Mouse (Mus musculus): Measurements from ENCODE around the gene Fam89a.
A peak's percentile ranks its signal among the peaks of the same experiment; 100 is the strongest.

Gene Fam89a

GRCm38 (mm10) chr8:124754101-124754791 lies 2.6 kb upstream of the Fam89a start:
- no peak for DNase-seq (ENCODE audit: low spot score in 2 of 2)

GRCm38 (mm10) chr8:124752325-124752862 lies 762 bp upstream of the Fam89a start:
- DNase-seq (ENCODE audit: low spot score in 2 of 2), result no peak

- DNase-seq (ENCODE audit: low spot score in 2 of 2), result peak in 1 of 2 experiments; percentile 22
Measured at GRCm38 (mm10) chr8:124751191-124751590, 441 bp downstream of the Fam89a start.

DNA sequence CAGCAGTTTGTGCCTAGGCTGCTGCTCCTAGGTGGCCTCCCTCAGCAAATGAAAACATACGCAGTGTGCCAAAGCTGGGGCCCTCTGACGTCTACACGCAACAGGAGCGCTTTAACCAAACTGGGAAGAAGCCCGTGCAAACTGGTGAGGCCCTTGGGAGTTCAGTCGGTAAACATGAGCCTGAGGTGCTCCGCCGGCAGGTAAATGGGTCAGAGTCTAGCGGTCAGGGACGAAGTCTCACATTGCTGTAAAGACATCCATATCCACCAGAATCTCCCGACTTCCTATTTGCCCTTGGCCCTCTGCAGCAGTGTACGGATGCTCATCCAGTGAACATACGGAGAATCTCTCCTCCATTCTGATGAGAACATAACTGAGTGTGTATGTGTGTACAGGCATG lies 5.0 kb downstream of the Fam89a start:
- DNase-seq (ENCODE audit: low spot score in 2 of 2), result no peak

DNA sequence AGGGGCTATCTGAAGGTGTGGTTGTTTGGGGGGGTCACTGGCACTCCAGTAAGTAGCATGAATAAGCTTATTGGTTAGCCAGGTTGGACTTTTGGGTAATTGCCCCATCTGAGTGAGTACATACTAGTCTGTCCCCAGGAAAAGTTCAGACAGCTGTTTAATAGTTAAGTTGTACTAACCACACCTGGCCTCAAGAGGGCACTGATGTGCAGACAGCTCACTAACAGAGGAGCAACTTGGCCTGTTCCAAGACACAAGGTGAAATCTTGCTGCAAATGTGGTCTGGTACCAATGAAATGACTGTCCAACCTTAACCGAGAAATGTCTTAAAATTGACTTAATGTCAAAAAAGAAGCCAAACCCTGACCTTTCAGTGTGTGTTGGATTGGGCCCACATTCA lies 12.4 kb downstream of the Fam89a start:
- DNase-seq (ENCODE audit: low spot score in 2 of 2), result no peak

- no peak for DNase-seq (ENCODE audit: low spot score in 2 of 2)
Measured at GRCm38 (mm10) chr8:124735371-124735911, 16.2 kb downstream of the Fam89a start.

DNA sequence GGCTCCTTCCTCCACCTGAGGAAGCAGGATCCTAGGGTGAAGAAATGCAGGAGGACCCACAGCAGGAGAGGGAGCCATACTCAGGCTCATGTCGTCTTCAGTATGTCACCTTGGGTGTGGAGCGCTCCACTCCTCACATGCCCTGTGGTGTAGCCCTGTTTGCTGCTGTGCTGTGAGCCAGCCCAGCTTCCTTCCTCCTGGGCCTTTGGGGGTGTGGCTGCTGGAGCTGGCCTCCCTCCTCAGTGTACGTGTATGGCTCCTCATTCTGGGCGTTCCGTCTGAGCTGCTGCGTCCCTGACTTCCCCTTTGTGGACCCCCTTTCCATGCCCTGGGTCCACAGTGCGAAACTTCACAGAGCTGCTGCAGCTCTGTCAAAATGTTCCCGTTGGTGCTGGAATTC lies 18.8 kb downstream of the Fam89a start:
- DNase-seq (ENCODE audit: low spot score in 2 of 2), result no peak

DNA sequence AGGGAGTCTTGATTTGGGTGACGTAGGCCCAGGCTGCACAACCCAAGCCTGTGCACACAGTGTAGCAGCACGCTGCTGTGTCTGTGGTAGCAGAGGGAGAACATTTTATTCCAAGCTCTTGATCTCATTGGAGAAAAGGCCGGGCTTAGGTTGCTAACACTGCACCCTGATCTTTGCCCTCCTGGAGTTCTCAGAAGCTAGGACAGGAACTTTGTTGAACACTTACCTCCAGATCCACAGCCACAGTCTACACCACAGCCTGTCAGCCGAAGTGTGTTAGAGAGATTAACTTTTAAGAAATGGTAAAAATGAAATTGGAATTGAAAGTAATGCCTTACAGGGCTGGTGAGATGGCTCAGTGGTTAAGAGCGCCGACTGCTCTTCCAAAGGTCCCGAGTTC lies 27.3 kb downstream of the Fam89a start:
- no peak for DNase-seq (ENCODE audit: low spot score in 2 of 2)

DNA sequence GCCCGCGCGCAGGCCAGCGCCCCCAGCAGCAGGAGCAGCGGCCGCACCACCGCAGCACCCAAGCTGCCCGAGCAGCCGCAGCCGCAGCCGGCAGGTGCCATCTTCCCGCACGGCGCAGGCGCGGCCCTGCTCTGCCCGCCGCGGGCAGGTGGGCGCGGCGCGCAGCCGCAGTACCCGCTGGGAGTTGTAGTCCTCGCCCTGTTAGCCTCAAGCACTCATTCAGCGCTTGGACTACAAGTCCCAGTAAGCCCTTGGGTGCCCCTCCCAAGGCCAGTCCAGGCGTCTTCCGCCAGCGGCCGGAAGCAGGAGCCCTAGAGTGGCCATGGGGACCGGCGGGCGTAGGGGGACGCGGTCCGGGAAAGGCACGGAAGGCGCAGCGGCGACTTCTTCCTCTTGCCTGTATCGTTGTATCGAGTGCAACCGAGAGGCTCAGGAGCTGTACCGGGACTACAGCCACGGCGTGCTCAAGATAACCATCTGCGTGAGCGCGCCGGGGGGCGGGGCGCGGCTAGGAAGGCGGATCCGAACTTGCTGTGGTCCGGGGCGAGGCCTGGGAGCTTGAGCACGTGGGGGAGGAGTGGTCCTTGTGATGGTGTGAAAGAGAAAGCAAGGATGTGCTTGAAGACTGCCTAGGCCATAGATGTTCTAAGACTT lies 29.6 kb downstream of the Fam89a start, which contains the start of the genes Ttc13 and Arv1:
Gene Ttc13, minus strand, starts transcription at position 122 of the 654 bp plus-strand sequence.
Gene Arv1, plus strand, starts transcription at position 278 of the 654 bp plus-strand sequence.
- DNase-seq (ENCODE audit: low spot score in 2 of 2), result peak; percentile 89 to 94

GRCm38 (mm10) chr8:124720938-124721861 lies 30.4 kb downstream of the Fam89a start:
- peak in 1 of 2 experiments; percentile 45 for DNase-seq (ENCODE audit: low spot score in 2 of 2)

DNA sequence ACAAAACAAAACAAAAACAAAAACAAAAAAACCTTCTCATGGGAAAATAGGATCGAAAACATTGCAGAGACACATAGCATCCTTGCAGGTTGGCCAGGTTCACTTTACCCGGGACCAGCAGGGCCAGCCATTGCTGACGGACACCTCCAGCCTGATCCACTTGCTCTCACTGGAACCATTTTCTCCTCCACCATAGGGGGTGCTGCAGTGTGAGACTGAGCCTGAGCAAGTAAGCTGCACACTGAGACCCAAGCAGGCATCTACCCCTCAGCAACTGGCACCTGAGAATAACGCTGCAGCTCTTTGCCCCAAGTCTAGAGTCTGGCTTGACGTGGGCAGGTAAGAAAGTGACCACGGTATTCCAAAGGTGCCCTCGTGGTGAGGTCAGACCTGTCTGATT lies 31.5 kb downstream of the Fam89a start:
- no peak for DNase-seq (ENCODE audit: low spot score in 2 of 2)

DNA sequence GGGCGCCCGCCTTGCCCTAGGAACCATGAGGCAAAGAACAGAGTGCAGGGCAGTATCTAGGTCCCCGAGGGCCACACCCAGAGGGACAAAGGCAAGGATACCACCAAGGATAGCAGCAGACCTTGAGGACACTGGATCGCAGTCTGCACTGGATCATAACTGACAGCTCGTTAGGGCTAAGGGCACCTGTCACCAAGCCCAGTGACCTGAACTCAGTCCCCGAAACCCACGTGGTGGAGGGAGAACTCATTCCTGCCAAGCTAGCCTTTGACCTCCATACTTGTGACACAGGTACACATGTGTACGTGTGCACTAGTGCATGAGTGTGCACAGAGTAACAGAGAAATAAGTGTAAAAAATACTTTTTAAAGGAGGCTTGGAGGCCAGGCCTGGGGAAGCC lies 35.9 kb downstream of the Fam89a start:
- no peak for DNase-seq (ENCODE audit: low spot score in 2 of 2)

DNA sequence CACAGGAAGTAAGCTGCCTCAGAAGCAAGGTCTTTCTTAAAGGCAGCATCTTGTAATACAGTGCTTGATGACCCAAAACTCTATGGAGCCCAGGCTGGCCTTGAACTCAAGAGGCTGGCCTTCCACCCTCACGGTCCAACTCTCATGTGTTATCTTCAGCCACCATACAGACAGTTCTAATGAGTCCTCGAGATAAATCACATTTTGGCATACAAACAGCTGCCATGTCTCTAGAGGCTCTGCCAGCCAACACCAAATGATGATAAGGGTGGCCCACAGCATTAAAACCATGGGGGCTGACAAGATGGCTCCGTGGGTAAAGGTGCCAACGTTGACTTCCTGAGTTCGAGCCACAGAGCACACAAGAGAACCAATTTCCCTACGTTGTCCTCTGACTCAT lies 38.4 kb downstream of the Fam89a start:
- no peak for DNase-seq (ENCODE audit: low spot score in 2 of 2)

DNA sequence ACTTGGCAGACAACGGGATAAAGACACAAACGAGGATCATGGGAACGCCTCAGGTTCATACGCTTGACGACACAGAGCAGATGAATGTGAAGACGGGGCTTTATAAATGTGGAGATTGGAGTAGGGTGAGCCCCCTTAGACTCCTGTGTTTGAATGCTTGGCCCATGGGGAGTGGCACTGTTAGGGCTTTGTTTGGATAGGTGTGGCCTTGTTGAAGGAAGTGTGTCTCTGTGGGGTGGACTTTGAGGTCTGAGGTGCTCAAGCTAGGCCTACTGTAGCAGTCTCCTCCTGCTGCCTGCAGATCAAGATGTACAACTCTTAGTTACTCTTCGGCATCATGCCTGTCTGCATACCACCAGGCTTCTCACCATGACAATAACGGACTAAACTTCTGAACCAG lies 45.8 kb downstream of the Fam89a start:
- DNase-seq (ENCODE audit: low spot score in 2 of 2), result no peak

DNA sequence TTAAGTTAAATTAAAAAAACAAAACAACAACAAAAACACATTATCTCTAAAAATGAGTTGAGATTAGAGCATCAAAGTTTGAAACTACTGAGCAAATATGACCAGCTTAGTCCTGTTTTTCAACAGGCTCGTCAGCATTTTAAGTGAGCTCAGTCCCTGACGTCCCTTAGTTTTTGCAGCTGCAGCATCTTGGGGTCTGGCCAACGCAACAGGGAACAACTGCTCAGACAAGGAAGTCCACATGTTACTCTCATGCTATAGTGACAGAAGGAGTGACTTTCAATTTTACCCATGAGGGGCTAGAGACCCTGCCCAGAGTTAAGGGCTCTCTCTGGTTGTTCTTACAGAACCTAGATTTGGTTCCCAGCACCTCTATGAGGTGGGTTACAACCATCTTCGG lies 47.3 kb downstream of the Fam89a start:
- DNase-seq (ENCODE audit: low spot score in 2 of 2), result no peak

DNA sequence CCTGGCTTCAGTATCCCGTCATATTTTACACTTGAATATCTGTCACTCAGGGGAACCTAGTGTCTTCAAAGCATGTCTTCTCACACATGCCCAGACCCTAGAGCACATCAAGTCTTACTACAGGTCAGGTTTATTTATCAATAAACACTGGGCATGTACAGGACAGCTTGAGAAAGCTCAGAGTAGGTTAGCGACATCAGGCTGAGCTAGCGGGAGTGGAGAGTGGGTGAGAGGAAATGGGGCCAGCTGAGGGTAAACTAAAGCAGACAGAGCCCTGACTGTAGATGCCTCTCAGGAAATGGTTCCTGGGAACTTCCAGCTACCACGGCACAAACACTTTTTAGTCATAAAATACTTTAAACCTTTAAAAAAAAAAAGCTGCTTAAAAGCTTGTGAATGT lies 48.1 kb downstream of the Fam89a start:
- DNase-seq (ENCODE audit: low spot score in 2 of 2), result no peak

GRCm38 (mm10) chr8:124702183-124702582 lies 49.4 kb downstream of the Fam89a start:
- no peak for DNase-seq (ENCODE audit: low spot score in 2 of 2)

GRCm38 (mm10) chr8:124701023-124701422 lies 50.6 kb downstream of the Fam89a start:
- no peak for DNase-seq (ENCODE audit: low spot score in 2 of 2)

DNA sequence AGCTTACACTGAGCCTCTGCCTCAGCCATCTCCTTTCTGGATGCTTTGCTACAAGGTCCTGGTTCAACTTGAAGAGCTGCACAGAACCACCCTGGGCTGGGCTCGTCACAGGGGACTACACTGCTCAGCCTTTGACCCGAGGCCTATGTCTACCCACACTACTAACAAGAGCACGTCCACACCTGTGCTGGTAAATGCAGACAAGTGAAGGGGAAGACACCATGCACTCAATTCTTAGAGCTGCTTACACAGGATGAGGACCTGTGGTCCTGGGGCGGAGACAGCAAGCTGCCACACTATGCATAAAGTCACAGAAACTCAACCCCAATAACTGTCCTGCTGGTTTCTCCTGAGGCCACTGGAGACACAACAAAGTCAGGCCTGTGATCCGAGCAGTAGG lies 51.4 kb downstream of the Fam89a start:
- no peak for DNase-seq (ENCODE audit: low spot score in 2 of 2)

- DNase-seq (ENCODE audit: low spot score in 2 of 2), result no peak
Measured at GRCm38 (mm10) chr8:124695424-124696100, 56.1 kb downstream of the Fam89a start.

DNA sequence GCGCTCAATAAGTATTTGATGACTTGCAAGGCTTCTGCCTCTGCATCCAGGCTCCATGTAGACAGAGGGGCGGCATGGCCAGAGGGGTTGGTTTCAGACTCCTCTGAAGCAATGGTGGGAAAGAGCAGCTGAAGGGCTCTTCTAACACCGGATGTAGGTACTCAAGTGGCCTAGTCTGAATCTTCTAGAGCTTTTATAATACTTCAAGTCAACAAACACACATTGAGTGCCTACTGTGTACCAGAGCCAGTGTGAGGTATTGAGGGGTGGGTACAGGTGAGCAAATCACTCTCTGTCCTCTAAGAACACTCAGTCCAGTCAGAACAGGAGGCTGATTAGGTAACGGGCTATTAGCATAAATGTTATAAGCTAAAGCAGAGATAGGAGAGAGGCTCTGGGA lies 59.9 kb downstream of the Fam89a start:
- DNase-seq (ENCODE audit: low spot score in 2 of 2), result no peak

All from urinary bladder, adult 18-20 months (tissue).